Mouse (Mus musculus): ENCODE data around the gene Krtap3-1.

GRCm38 (mm10) chr11:99539721-99540120 is 26.7 kb downstream of the Krtap3-1 start:
- TF ChIP-seq CTCF (IDR thresholded peaks at IDR 0.05) (no peak), EP300 (IDR thresholded peaks at IDR 0.05) (no peak)

Data from lung, postnatal 0 days (tissue).